Mouse (Mus musculus) C2C12 (cell line): ENCODE results near the gene Kalrn.

Experiments used
- CTCF ChIP-seq: IDR thresholded peaks from one replicate; pipeline ENCODE4 v1.5.1; 2011; ENCODE audit not compliant: control insufficient read depth, insufficient read depth, insufficient read length
- MYOG ChIP-seq: IDR thresholded peaks from one replicate; pipeline ENCODE4 v1.6.1; 2011; ENCODE audit not compliant: control insufficient read depth, insufficient read length; ENCODE audit errors: extremely low read depth
- USF1 ChIP-seq: IDR thresholded peaks from one replicate; pipeline ENCODE4 v1.6.1; 2011; ENCODE audit warnings: low read depth, mild to moderate bottlenecking, control low read depth, moderate library complexity

DNA sequence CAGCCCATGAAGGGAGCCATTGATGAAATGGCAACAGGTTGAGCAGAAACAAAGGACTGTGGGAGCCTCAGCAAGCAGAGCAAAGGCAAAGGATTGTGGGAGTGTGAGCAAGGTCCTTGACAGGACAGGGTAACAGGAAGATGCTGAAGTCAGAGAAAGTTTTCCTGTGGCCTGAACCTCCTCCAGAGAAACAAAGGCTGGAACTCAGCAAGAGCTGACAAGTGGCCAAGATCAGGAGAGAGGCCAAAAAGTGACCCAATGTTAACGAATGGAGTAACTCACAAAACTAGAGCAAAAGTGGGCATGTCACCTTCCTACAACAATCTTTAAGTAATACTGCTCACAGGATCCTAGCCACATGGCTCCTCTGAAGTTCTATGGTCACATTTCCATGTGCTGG is 172.1 kb downstream of the Kalrn start:
- TF ChIP-seq CTCF (no peak), USF1 (no peak), MYOG (no peak)
